Mouse (Mus musculus): ENCODE results near the gene Kcnip1. TPM values are rescaled to one million over a fixed set of nuclear protein-coding genes. Genes with fewer than 3 reads are reported as not detected.

Gene Kcnip1
- total and polyA plus RNA-seq, 2 experiments from 2014 or later = 0.05 TPM; not detected in 1

GRCm38 (mm10) chr11:33772615-33773141 is 220.3 kb downstream of the Kcnip1 start:
- TF ChIP-seq CTCF (IDR thresholded peaks at IDR 0.05; ENCODE audit: low read depth) = no peak
- no peak for TF ChIP-seq EP300 (IDR thresholded peaks at IDR 0.05; ENCODE audit: low read depth)
- WGBS = 58% methylated on average over 5 of the region's 5 CpGs
- Histone ChIP-seq H3K9ac (replicated peaks; ENCODE audit: low read depth, low read length) (no peak overlapping the region), H3K27me3 (ENCODE audit: control insufficient read depth, insufficient read depth, low read length) (no peaks in the 10 kb centered on the region), H3K4me2 (ENCODE audit: low read depth, low read length) (no peak overlapping the region), H3K27ac (ENCODE audit: low read depth) (no peak overlapping the region), H3K4me3 (ENCODE audit: low read depth, low read length) (no peak overlapping the region), H3K36me3 (replicated peaks; ENCODE audit: control insufficient read depth, insufficient read depth, low read length) (no peaks in the 10 kb centered on the region), H3K9me3 (replicated peaks; ENCODE audit: control insufficient read depth, low read length) (no peaks in the 10 kb centered on the region), H3K4me1 (ENCODE audit: control insufficient read depth, insufficient read depth) (no peaks in the 10 kb centered on the region)
- ATAC-seq (ENCODE audit: insufficient read depth, low read depth) (no peak), DNase-seq (ENCODE audit: low spot score) (no peak)

- Histone ChIP-seq H3K36me3 (replicated peaks; ENCODE audit: control insufficient read depth, insufficient read depth, low read length) (no peaks in the 10 kb centered on the region), H3K4me2 (ENCODE audit: low read depth, low read length) (no peak overlapping the region), H3K4me3 (ENCODE audit: low read depth, low read length) (no peak overlapping the region), H3K9ac (replicated peaks; ENCODE audit: low read depth, low read length) (no peak overlapping the region), H3K9me3 (replicated peaks; ENCODE audit: control insufficient read depth, low read length) (no peaks in the 10 kb centered on the region), H3K4me1 (ENCODE audit: control insufficient read depth, insufficient read depth) (no peaks in the 10 kb centered on the region), H3K27me3 (ENCODE audit: control insufficient read depth, insufficient read depth, low read length) (no peaks in the 10 kb centered on the region), H3K27ac (ENCODE audit: low read depth) (no peak overlapping the region)
- DNase-seq (ENCODE audit: low spot score) (no peak), ATAC-seq (ENCODE audit: insufficient read depth, low read depth) (no peak)
- TF ChIP-seq EP300 (IDR thresholded peaks at IDR 0.05; ENCODE audit: low read depth) = no peak
- TF ChIP-seq CTCF (IDR thresholded peaks at IDR 0.05; ENCODE audit: low read depth) = no peak
- 82% methylated on average over 2 of the region's 2 CpGs for WGBS
Measured at GRCm38 (mm10) chr11:33772043-33772442, 220.9 kb downstream of the Kcnip1 start.

GRCm38 (mm10) chr11:33766976-33767938 is 225.7 kb downstream of the Kcnip1 start:
- DNase-seq (ENCODE audit: low spot score) (no peak), ATAC-seq (ENCODE audit: insufficient read depth, low read depth) (no peak)
- no peak overlapping the region for H3K4me3 ChIP-seq (ENCODE audit: low read depth, low read length)
- no peaks in the 10 kb centered on the region for H3K9me3 ChIP-seq (replicated peaks; ENCODE audit: control insufficient read depth, low read length)
- H3K9ac ChIP-seq (replicated peaks; ENCODE audit: low read depth, low read length) = no peak overlapping the region
- no peaks in the 10 kb centered on the region for H3K36me3 ChIP-seq (replicated peaks; ENCODE audit: control insufficient read depth, insufficient read depth, low read length)
- no peak overlapping the region for H3K4me2 ChIP-seq (ENCODE audit: low read depth, low read length)
- TF ChIP-seq EP300 (IDR thresholded peaks at IDR 0.05; ENCODE audit: low read depth) (no peak), CTCF (IDR thresholded peaks at IDR 0.05; ENCODE audit: low read depth) (no peak)
- WGBS = 66% methylated on average over 9 of the region's 9 CpGs
- no peak overlapping the region for H3K27ac ChIP-seq (ENCODE audit: low read depth)
- no peaks in the 10 kb centered on the region for H3K27me3 ChIP-seq (ENCODE audit: control insufficient read depth, insufficient read depth, low read length)
- no peaks in the 10 kb centered on the region for H3K4me1 ChIP-seq (ENCODE audit: control insufficient read depth, insufficient read depth)

GRCm38 (mm10) chr11:33761201-33761755 is 231.7 kb downstream of the Kcnip1 start:
- Histone ChIP-seq H3K4me1 (ENCODE audit: control insufficient read depth, insufficient read depth) (no peaks in the 10 kb centered on the region), H3K27ac (ENCODE audit: low read depth) (no peak overlapping the region), H3K4me2 (ENCODE audit: low read depth, low read length) (no peak overlapping the region), H3K9ac (replicated peaks; ENCODE audit: low read depth, low read length) (no peak overlapping the region), H3K36me3 (replicated peaks; ENCODE audit: control insufficient read depth, insufficient read depth, low read length) (no peaks in the 10 kb centered on the region), H3K27me3 (ENCODE audit: control insufficient read depth, insufficient read depth, low read length) (no peaks in the 10 kb centered on the region), H3K4me3 (ENCODE audit: low read depth, low read length) (no peak overlapping the region), H3K9me3 (replicated peaks; ENCODE audit: control insufficient read depth, low read length) (no peaks in the 10 kb centered on the region)
- ATAC-seq (ENCODE audit: insufficient read depth, low read depth) (no peak), DNase-seq (ENCODE audit: low spot score) (no peak)
- TF ChIP-seq CTCF (IDR thresholded peaks at IDR 0.05; ENCODE audit: low read depth) (no peak), EP300 (IDR thresholded peaks at IDR 0.05; ENCODE audit: low read depth) (no peak)
- WGBS = 75% methylated on average over 16 of the region's 16 CpGs

- Histone ChIP-seq H3K4me1 (ENCODE audit: control insufficient read depth, insufficient read depth) (no peaks in the 10 kb centered on the region), H3K27ac (ENCODE audit: low read depth) (no peak overlapping the region), H3K36me3 (replicated peaks; ENCODE audit: control insufficient read depth, insufficient read depth, low read length) (no peaks in the 10 kb centered on the region), H3K9me3 (replicated peaks; ENCODE audit: control insufficient read depth, low read length) (no peaks in the 10 kb centered on the region), H3K4me3 (ENCODE audit: low read depth, low read length) (no peak overlapping the region), H3K27me3 (ENCODE audit: control insufficient read depth, insufficient read depth, low read length) (no peaks in the 10 kb centered on the region), H3K9ac (replicated peaks; ENCODE audit: low read depth, low read length) (no peak overlapping the region), H3K4me2 (ENCODE audit: low read depth, low read length) (no peak overlapping the region)
- ATAC-seq (ENCODE audit: insufficient read depth, low read depth) (no peak), DNase-seq (ENCODE audit: low spot score) (no peak)
- no peak for TF ChIP-seq EP300 (IDR thresholded peaks at IDR 0.05; ENCODE audit: low read depth)
- no peak for TF ChIP-seq CTCF (IDR thresholded peaks at IDR 0.05; ENCODE audit: low read depth)
- WGBS = 67% methylated on average over 15 of the region's 15 CpGs
Measured at GRCm38 (mm10) chr11:33756624-33757023, 236.3 kb downstream of the Kcnip1 start.
